Mouse (Mus musculus) C2C12 (cell line): ENCODE data around the gene Ap1g1.

Experiments used
- CEBPB ChIP-seq: IDR thresholded peaks from one replicate; pipeline ENCODE4 v1.6.1; 2011; ENCODE audit warnings: low read depth, mild to moderate bottlenecking, control low read depth, moderate library complexity
- CTCF ChIP-seq: IDR thresholded peaks from one replicate; pipeline ENCODE4 v1.5.1; 2011; ENCODE audit not compliant: control insufficient read depth, insufficient read depth, insufficient read length
- MAX ChIP-seq: IDR thresholded peaks from one replicate; pipeline ENCODE4 v1.6.1; 2011; ENCODE audit warnings: mild to moderate bottlenecking, control low read depth
- MYOG ChIP-seq: IDR thresholded peaks from one replicate; pipeline ENCODE4 v1.6.1; 2011; ENCODE audit not compliant: control insufficient read depth, insufficient read length; ENCODE audit errors: extremely low read depth
- USF1 ChIP-seq: IDR thresholded peaks from one replicate; pipeline ENCODE4 v1.6.1; 2011; ENCODE audit warnings: low read depth, mild to moderate bottlenecking, control low read depth, moderate library complexity

GRCm38 (mm10) chr8:109906907-109907306 is 128.6 kb downstream of the Ap1g1 start:
- TF ChIP-seq CTCF (no peak), USF1 (no peak), MYOG (no peak), MAX (no peak), CEBPB (no peak)
